Mouse (Mus musculus) heart, adult 2 months (tissue): ENCODE measurements around the gene Suz12.

ENCODE experiments used
- CTCF ChIP-seq: fragments of 200-600 bp; IDR thresholded peaks from 2 replicates; pipeline ENCODE4 v1.8.1; 2022; ENCODE audit warnings: antibody characterized with exemption, mild to moderate bottlenecking, moderate library complexity
- EP300 ChIP-seq: fragments of 200-500 bp; IDR thresholded peaks from 2 replicates; pipeline ENCODE4 v1.6.1; 2011; ENCODE audit warnings: low read depth, low read length, control low read depth; ENCODE audit not compliant: insufficient read depth

- TF ChIP-seq CTCF (no peak), EP300 (no peak)
Measured at GRCm38 (mm10) chr11:79992035-79992591, 793 bp upstream of the Suz12 start.
